Mouse (Mus musculus): ENCODE results near the gene Abcc6. TPM values are rescaled to one million over a fixed set of nuclear protein-coding genes. Genes with fewer than 3 reads are reported as not detected.

Abcc6 gene
- polyA plus RNA-seq, 1 experiment from 2014 or later, result not detected

DNA sequence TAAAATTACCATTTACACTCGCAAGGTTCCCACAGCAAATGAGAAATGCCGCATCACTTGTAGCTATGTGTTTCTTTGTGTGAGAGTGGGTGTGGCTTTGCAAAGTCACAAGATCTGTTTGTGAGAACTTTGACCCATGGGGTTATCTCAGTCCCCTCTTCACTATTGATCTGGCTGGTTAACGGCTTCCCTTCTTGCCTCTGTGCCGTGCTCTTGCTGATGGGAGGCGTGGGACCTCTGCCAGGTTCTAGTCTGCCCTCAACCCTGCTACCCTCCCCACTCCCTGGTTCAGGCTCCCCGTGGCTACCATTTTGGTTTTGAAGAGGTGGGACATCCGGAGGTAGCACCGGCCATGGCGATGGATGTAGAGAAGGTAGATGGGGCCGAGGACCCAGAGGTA is 1.4 kb downstream of the Abcc6 start:
- WGBS, result 79% methylated on average over 10 of the region's 10 CpGs
- H3K4me2 ChIP-seq (ENCODE audit: low read length), result no peak overlapping the region
- no peaks in the 10 kb centered on the region for H3K36me3 ChIP-seq (ENCODE audit: control insufficient read depth, insufficient read depth, low read length)
- H3K4me1 ChIP-seq (ENCODE audit: control insufficient read depth in 2 of 2, insufficient read depth in 2 of 2, low read length in 2 of 2), result no peaks in the 10 kb centered on the region
- no peak overlapping the region for H3K9ac ChIP-seq (ENCODE audit: low read length)
- H3K27me3 ChIP-seq (ENCODE audit: control insufficient read depth, insufficient read depth, low read length), result peaks cover 4% of the 10 kb centered on the region
- H3K9me3 ChIP-seq (ENCODE audit: control insufficient read depth, low read length), result no peaks in the 10 kb centered on the region
- no peak for ATAC-seq (ENCODE audit: insufficient number of reproducible peaks, insufficient read depth, low FRiP score, low read depth)
- no peak overlapping the region for H3K27ac ChIP-seq (replicated peaks in 1 of 2; ENCODE audit: control insufficient read depth in 1 of 2, insufficient read depth in 1 of 2, low read depth in 2 of 2, low read length in 2 of 2)
- no peak overlapping the region for H3K4me3 ChIP-seq (ENCODE audit: control insufficient read depth in 1 of 2, insufficient read depth in 1 of 2, low read depth in 1 of 2, low read length in 2 of 2)

DNA sequence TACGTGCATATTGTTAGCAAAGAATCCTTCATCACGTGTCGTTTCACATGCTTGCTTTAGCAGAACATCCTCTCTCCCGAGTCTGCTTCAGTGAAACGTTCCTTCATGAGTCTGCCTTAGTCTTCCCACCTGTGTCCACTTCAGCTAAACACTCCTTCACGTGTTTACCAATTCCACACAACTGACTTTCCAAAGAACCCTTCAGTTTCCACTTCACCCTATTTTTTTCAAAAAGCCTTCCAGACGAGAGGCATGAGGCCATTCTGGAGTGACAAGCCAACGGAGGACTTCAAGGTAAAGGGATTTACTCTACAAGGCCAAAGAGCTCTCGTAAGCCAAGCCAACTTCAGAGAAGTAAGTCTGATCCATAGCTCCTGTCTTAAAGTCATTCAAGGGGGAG is 4.7 kb downstream of the Abcc6 start:
- WGBS, result 66% methylated on average over 9 of the region's 9 CpGs
- no peaks in the 10 kb centered on the region for H3K36me3 ChIP-seq (ENCODE audit: control insufficient read depth, insufficient read depth, low read length)
- ATAC-seq (ENCODE audit: insufficient number of reproducible peaks, insufficient read depth, low FRiP score, low read depth), result no peak
- no peak overlapping the region for H3K27ac ChIP-seq (replicated peaks in 1 of 2; ENCODE audit: control insufficient read depth in 1 of 2, insufficient read depth in 1 of 2, low read depth in 2 of 2, low read length in 2 of 2)
- H3K9ac ChIP-seq (ENCODE audit: low read length), result no peak overlapping the region
- no peaks in the 10 kb centered on the region for H3K9me3 ChIP-seq (ENCODE audit: control insufficient read depth, low read length)
- no peak overlapping the region for H3K4me2 ChIP-seq (ENCODE audit: low read length)
- no peaks in the 10 kb centered on the region for H3K4me1 ChIP-seq (ENCODE audit: control insufficient read depth in 2 of 2, insufficient read depth in 2 of 2, low read length in 2 of 2)
- H3K4me3 ChIP-seq (ENCODE audit: control insufficient read depth in 1 of 2, insufficient read depth in 1 of 2, low read depth in 1 of 2, low read length in 2 of 2), result no peak overlapping the region
- H3K27me3 ChIP-seq (ENCODE audit: control insufficient read depth, insufficient read depth, low read length), result peaks cover 4% of the 10 kb centered on the region

DNA sequence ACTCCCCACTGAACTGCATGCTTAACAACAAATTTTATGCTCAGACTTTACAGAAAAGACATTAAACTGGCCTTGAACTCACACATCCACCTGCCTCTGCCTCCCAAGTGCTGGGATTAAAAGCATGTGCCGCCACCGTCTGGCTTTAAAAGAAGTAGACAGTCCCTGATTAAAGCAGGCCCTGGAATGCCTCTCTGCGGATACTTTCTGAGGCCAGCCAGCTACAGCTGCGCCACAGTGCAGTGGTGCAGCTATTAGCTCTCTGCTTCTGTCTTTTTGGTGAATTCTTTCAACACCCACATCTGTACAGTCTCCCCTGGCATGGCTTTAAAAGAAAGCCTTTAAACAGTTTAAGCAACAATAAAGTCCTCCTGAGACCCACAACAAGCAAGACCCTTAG is 8.2 kb downstream of the Abcc6 start:
- Histone ChIP-seq H3K36me3 (ENCODE audit: control insufficient read depth, insufficient read depth, low read length) (no peaks in the 10 kb centered on the region), H3K27ac (replicated peaks in 1 of 2; ENCODE audit: control insufficient read depth in 1 of 2, insufficient read depth in 1 of 2, low read depth in 2 of 2, low read length in 2 of 2) (no peak overlapping the region), H3K4me3 (ENCODE audit: control insufficient read depth in 1 of 2, insufficient read depth in 1 of 2, low read depth in 1 of 2, low read length in 2 of 2) (no peak overlapping the region), H3K4me2 (ENCODE audit: low read length) (no peak overlapping the region), H3K27me3 (ENCODE audit: control insufficient read depth, insufficient read depth, low read length) (no peaks in the 10 kb centered on the region), H3K9me3 (ENCODE audit: control insufficient read depth, low read length) (no peaks in the 10 kb centered on the region), H3K4me1 (ENCODE audit: control insufficient read depth in 2 of 2, insufficient read depth in 2 of 2, low read length in 2 of 2) (peaks cover 0 to 2% of the 10 kb centered on the region in 2 experiments; a peak in 1 of 4 replicates), H3K9ac (ENCODE audit: low read length) (no peak overlapping the region)
- ATAC-seq (ENCODE audit: insufficient number of reproducible peaks, insufficient read depth, low FRiP score, low read depth), result no peak
- WGBS, result 23% methylated on average over 4 of the region's 4 CpGs

DNA sequence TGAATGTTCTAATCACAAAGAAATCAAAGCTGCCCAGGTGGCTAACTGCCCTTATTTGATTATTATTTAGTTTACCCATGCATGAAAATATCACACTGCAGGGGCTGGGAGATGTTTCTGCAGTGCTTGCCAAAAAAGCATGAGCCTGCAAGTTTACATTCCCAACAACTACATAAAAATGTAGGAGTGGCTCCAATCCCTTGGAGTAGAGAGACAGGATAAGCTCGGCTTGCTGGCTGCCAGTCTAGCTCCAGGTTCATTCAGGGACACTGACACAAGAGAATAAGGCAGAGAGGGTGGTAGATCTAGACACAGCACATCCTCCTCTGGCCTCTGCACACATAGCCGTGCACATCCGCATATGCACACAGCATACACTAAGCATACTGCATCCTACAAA is 10.5 kb downstream of the Abcc6 start:
- H3K4me1 ChIP-seq (ENCODE audit: control insufficient read depth in 2 of 2, insufficient read depth in 2 of 2, low read length in 2 of 2), result peaks cover 0 to 2% of the 10 kb centered on the region in 2 experiments; a peak in 1 of 4 replicates
- H3K4me3 ChIP-seq (ENCODE audit: control insufficient read depth in 1 of 2, insufficient read depth in 1 of 2, low read depth in 1 of 2, low read length in 2 of 2), result no peak overlapping the region
- no peak overlapping the region for H3K4me2 ChIP-seq (ENCODE audit: low read length)
- no peaks in the 10 kb centered on the region for H3K36me3 ChIP-seq (ENCODE audit: control insufficient read depth, insufficient read depth, low read length)
- no peak for ATAC-seq (ENCODE audit: insufficient number of reproducible peaks, insufficient read depth, low FRiP score, low read depth)
- 61% methylated on average over 3 of the region's 3 CpGs for WGBS
- no peaks in the 10 kb centered on the region for H3K27me3 ChIP-seq (ENCODE audit: control insufficient read depth, insufficient read depth, low read length)
- H3K9me3 ChIP-seq (ENCODE audit: control insufficient read depth, low read length), result no peaks in the 10 kb centered on the region
- H3K27ac ChIP-seq (replicated peaks in 1 of 2; ENCODE audit: control insufficient read depth in 1 of 2, insufficient read depth in 1 of 2, low read depth in 2 of 2, low read length in 2 of 2), result no peak overlapping the region
- H3K9ac ChIP-seq (ENCODE audit: low read length), result no peak overlapping the region

DNA sequence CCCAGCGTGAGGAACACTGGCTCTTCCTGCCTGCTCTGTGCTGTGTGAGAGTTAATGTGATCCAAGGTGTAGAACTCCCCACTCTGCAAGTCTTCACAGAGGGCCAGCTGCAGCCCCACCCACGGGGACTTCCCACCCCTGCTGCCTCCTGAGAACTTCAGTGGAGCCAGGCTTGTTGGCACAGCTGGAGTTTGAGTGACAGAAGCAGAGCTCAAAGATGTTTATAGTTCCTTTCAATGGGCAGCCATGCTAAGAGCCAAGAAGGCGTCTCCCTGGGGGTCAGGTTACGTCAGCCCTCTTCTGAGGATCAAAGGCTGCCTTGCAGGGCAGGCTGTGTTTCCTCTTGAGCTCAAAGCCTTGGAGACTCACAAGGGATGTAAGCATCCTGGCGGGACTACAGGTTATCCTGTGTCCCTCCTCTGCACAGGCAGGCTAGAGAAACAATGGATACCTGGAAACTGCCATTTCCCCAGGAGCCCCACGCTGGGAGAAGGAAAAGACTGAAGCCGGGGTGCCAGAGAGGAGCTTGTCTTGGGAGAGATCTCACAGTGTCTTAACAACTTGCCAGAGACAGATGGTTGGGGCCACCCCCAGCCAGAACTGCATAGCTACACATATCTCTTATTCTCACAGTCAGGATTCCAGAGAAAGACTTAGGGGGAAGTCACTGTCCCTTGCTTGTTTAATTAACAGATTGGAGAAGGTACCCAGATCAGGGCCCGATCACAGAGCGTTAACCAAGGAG is 16.7 kb downstream of the Abcc6 start:
- Histone ChIP-seq H3K27me3 (ENCODE audit: control insufficient read depth, insufficient read depth, low read length) (peaks cover 4% of the 10 kb centered on the region; the same call in 1 of the 2 replicates), H3K9ac (ENCODE audit: low read length) (no peak overlapping the region), H3K27ac (replicated peaks in 1 of 2; ENCODE audit: control insufficient read depth in 1 of 2, insufficient read depth in 1 of 2, low read depth in 2 of 2, low read length in 2 of 2) (0 out of 4 replicates have a peak overlapping the region, but pooled peaks of 1 of the 2 experiments have one; percentile 14), H3K4me2 (ENCODE audit: low read length) (no peak overlapping the region), H3K9me3 (ENCODE audit: control insufficient read depth, low read length) (no peaks in the 10 kb centered on the region), H3K36me3 (ENCODE audit: control insufficient read depth, insufficient read depth, low read length) (no peaks in the 10 kb centered on the region), H3K4me1 (ENCODE audit: control insufficient read depth in 2 of 2, insufficient read depth in 2 of 2, low read length in 2 of 2) (peaks cover 0 to 5% of the 10 kb centered on the region in 2 experiments; a peak in 1 of 4 replicates), H3K4me3 (ENCODE audit: control insufficient read depth in 1 of 2, insufficient read depth in 1 of 2, low read depth in 1 of 2, low read length in 2 of 2) (no peak overlapping the region)
- ATAC-seq (ENCODE audit: insufficient number of reproducible peaks, insufficient read depth, low FRiP score, low read depth), result no peak
- WGBS, result 19% methylated on average over 9 of the region's 9 CpGs

DNA sequence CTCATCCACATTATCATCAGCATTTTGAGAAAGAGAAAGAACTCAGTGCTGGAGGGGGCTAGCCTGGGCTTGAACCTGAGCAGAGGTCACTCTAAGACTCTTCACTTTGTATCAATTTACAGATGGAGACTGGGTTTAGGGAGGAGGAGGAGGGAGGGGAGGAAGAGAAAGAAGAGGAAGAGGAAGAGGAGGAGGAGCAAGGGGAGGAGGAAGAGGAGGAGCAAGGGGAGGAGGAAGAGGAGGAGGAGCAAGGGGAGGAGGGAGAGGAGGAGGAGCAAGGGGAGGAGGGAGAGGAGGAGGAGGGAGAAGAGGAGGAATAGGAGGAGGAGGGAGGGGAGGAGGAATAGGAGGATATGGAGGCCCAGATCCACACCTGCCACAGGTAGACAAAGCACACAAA is 18.0 kb downstream of the Abcc6 start:
- Histone ChIP-seq H3K4me1 (ENCODE audit: control insufficient read depth in 2 of 2, insufficient read depth in 2 of 2, low read length in 2 of 2) (peaks cover 0 to 5% of the 10 kb centered on the region in 2 experiments; a peak in 1 of 4 replicates), H3K27me3 (ENCODE audit: control insufficient read depth, insufficient read depth, low read length) (peaks cover 4% of the 10 kb centered on the region; the same call in 1 of the 2 replicates), H3K9me3 (ENCODE audit: control insufficient read depth, low read length) (no peaks in the 10 kb centered on the region), H3K4me3 (ENCODE audit: control insufficient read depth in 1 of 2, insufficient read depth in 1 of 2, low read depth in 1 of 2, low read length in 2 of 2) (no peak overlapping the region), H3K4me2 (ENCODE audit: low read length) (no peak overlapping the region), H3K27ac (replicated peaks in 1 of 2; ENCODE audit: control insufficient read depth in 1 of 2, insufficient read depth in 1 of 2, low read depth in 2 of 2, low read length in 2 of 2) (no peak overlapping the region), H3K36me3 (ENCODE audit: control insufficient read depth, insufficient read depth, low read length) (no peaks in the 10 kb centered on the region), H3K9ac (ENCODE audit: low read length) (no peak overlapping the region)
- no peak; the same call in 1 of the 2 replicates for ATAC-seq (ENCODE audit: insufficient number of reproducible peaks, insufficient read depth, low FRiP score, low read depth)

DNA sequence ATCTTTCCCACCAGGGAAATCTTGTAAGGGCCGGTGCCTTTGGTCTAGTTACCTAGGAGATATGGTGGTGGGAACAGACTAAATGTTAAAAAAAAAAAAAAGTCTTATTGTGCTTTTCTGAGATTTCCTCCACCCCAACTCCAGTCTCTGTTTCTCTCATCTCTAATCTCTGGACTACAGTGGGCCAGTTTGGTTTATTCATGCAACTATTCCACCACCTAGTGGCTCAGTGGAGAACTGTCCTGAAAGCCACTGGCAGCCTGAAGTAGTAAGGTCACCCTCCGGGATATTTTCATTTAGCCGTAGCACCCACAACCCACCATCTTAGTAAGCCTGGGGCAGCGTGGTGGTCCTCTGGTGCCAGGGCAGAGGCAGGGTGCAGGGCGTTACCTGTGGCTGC is 20.5 kb downstream of the Abcc6 start:
- Histone ChIP-seq H3K4me3 (ENCODE audit: control insufficient read depth in 1 of 2, insufficient read depth in 1 of 2, low read depth in 1 of 2, low read length in 2 of 2) (no peak overlapping the region), H3K4me2 (ENCODE audit: low read length) (no peak overlapping the region), H3K27ac (replicated peaks in 1 of 2; ENCODE audit: control insufficient read depth in 1 of 2, insufficient read depth in 1 of 2, low read depth in 2 of 2, low read length in 2 of 2) (no peak overlapping the region), H3K4me1 (ENCODE audit: control insufficient read depth in 2 of 2, insufficient read depth in 2 of 2, low read length in 2 of 2) (peaks cover 0 to 5% of the 10 kb centered on the region in 2 experiments; a peak in 1 of 4 replicates), H3K9ac (ENCODE audit: low read length) (no peak overlapping the region; the same call in 1 of the 2 replicates), H3K36me3 (ENCODE audit: control insufficient read depth, insufficient read depth, low read length) (no peaks in the 10 kb centered on the region), H3K9me3 (ENCODE audit: control insufficient read depth, low read length) (no peaks in the 10 kb centered on the region), H3K27me3 (ENCODE audit: control insufficient read depth, insufficient read depth, low read length) (peaks cover 4% of the 10 kb centered on the region; the same call in 1 of the 2 replicates)
- 12% methylated on average over 5 of the region's 5 CpGs for WGBS
- no peak for ATAC-seq (ENCODE audit: insufficient number of reproducible peaks, insufficient read depth, low FRiP score, low read depth)

DNA sequence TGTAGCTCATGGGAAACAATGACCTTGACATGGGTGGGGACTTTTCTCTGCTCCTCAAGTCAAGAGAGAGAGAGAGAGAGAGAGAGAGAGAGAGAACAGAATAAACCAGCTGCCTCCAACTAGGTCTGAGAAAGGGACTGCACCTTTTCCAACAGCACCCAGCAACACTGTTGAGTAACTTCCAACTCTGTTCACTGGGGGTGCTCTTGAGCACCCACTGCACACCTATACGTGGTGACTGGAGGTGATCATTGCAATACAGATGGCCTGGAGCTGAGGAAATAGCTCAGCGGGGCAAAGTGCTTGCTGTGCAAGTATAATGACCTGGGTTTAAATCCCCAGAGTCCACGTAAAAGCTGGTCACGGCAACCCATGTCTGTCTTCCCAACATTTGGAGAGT is 27.4 kb downstream of the Abcc6 start:
- no peak for ATAC-seq (ENCODE audit: insufficient number of reproducible peaks, insufficient read depth, low FRiP score, low read depth)
- WGBS, result 55% methylated on average over 4 of the region's 4 CpGs
- H3K4me1 ChIP-seq (ENCODE audit: control insufficient read depth in 2 of 2, insufficient read depth in 2 of 2, low read length in 2 of 2), result no peaks in the 10 kb centered on the region
- no peak overlapping the region for H3K4me2 ChIP-seq (ENCODE audit: low read length)
- no peaks in the 10 kb centered on the region for H3K9me3 ChIP-seq (ENCODE audit: control insufficient read depth, low read length)
- no peak overlapping the region for H3K27ac ChIP-seq (replicated peaks in 1 of 2; ENCODE audit: control insufficient read depth in 1 of 2, insufficient read depth in 1 of 2, low read depth in 2 of 2, low read length in 2 of 2)
- no peaks in the 10 kb centered on the region for H3K27me3 ChIP-seq (ENCODE audit: control insufficient read depth, insufficient read depth, low read length)
- H3K4me3 ChIP-seq (ENCODE audit: control insufficient read depth in 1 of 2, insufficient read depth in 1 of 2, low read depth in 1 of 2, low read length in 2 of 2), result no peak overlapping the region
- no peak overlapping the region for H3K9ac ChIP-seq (ENCODE audit: low read length)
- H3K36me3 ChIP-seq (ENCODE audit: control insufficient read depth, insufficient read depth, low read length), result no peaks in the 10 kb centered on the region

Measured in heart, embryonic 14.5 days (tissue).